Mouse (Mus musculus) spleen, adult 2 months (tissue): ENCODE data around the gene Tma16.

ENCODE experiments used
- CTCF ChIP-seq: fragments of 200-500 bp; IDR thresholded peaks from 2 replicates; pipeline ENCODE4 v1.5.1; 2011; ENCODE audit warnings: mild to moderate bottlenecking, inconsistent platforms; ENCODE audit not compliant: insufficient read depth, insufficient read length, insufficient replicate concordance; ENCODE audit errors: extremely low read depth
- POLR2A ChIP-seq: fragments of 200-500 bp; IDR thresholded peaks from 2 replicates; pipeline ENCODE4 v1.6.1; 2011; ENCODE audit warnings: low read depth, low read length, inconsistent platforms

DNA sequence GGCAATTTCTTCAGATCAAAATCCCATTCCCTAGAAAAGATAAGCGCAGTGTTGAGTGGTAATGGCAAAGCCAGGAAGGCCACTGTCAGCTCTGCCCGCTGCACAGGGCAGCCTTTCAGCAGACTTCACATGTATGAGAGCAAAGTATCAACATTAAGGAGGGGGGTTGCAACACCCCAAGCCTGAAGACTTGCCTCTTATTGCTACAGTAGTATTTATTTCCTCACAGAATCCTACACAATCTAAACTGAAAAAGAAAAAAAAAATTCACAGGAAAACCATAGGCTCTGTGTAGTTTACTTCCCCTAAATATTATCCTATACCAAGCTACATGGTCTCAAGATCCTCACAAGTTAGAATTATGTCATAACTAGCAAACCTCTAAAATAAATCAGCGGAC lies 9.4 kb downstream of the Tma16 start:
- no peak for TF ChIP-seq CTCF
- no peak for TF ChIP-seq POLR2A
